Mouse (Mus musculus) gastrocnemius, adult 8-10 months (tissue): ENCODE measurements at regions not wholly inside any gene's neighbourhood (a gene's known extent, or its start where the extent isn't known, plus 50 kb on each side); places are given as distances from the start of the nearest gene placed in this dataset.

Experiments
- DNase-seq, 2 experiments: peaks; one replicate each; pipeline ENCODE4 v3.0.0; 2022; ENCODE audit warnings: low spot score in 2 of 2

DNA sequence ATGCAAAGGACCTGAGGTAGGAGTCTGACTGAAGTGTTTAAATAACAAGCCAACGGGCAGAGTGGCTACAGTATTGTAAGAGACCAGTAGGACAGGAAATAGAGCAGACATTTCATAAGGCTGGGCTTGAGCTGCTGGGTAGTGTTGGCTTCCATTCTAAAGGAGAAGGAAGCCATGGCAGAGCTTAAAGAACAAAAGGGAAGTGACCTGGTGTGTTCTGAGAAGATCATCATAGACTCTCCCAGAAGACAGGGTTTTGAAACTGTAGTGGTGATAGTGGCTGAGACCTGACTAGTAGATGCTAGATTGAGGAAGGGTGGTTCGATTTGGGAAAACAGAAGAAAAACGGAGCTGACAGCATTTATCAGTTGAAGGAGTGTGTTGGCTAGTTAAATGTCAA, 514.1 kb upstream of the Zfp462 start:
- no peak for DNase-seq

DNA sequence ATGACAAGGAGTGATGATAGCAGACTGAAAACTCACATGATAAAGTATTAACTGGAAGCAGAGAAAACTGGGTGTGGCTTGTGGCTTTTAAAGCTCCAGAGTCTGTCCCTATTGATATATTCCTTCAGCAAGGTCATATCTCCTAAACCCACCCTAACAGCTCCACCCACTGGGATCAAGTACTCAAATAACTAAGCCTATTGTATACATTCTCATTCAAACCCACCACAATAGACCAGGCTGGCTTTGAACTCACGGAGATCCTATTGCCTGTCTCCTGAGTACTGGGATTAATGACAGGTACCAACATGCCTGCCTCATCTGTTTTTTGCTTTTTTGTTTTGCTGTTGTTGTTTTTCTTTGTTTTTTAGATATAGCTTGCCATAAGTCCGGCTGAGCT, 484.3 kb upstream of the Zfp462 start:
- DNase-seq = no peak

DNA sequence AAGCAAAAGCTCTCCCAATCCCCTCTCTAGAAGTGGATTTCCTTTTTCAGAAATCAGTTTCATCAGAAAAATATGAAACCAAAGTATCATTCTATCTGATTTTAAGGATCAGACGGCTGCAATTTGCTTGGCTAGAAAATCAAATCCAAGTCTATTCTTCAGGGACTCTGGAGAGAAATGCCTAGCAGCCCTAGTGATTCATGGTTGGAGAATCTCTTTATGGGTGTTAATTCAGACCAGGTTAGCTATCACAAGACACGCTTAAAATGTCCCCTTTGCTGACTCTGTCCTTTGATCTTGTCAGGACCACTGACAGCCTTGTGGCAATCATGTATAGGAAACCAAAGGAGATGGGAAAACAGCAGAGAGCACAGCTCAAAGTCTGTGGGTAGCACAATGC, 475.7 kb upstream of the Zfp462 start:
- no peak for DNase-seq

DNA sequence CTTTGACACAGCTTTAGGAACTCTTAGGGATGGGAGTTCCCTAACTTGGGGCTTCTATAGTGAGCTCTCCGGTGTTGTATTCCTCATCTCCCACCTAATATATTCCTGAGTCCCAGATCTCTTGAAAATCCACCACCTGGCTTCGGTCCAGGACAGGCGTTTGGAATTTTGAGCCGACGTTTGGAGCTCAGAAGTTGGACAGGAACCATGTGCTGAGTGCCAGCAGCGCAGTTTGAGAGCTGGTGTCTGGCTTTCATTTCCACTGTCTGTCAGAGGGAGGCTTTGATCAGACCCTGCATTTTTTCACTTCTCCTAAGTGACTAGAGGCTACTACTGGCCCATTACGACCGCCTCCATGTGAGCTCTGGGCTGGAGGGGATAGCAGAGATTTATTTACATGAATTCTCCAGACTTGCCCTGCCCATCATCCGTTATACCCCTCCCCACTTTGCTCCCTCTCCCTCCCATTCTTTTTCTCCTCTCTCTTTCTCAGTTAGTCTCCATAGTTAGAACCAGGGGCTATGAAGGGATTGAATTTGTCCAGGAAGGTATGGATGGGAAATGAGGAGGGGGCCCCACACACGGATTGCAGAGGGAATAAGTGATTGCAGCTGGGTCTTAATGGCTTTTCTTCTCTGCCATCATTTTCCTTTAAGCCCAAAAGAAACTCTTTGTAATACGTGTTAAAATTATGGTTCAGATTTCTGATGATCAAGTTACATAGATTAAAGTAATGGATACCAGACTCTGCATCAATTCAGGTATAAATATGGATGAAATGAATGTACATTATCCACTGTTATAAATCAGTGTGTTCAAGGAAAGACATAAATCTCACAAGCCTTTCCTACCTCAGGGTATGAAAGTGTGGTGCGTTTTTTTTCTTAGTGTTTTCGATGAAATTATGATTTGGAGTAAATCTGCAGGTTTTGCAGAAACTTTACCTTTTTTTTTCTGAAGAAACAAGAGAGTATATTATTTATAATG, 474.5 kb upstream of the Zfp462 start:
- peak in 1 of 2 experiments; percentile 20 for DNase-seq

DNA sequence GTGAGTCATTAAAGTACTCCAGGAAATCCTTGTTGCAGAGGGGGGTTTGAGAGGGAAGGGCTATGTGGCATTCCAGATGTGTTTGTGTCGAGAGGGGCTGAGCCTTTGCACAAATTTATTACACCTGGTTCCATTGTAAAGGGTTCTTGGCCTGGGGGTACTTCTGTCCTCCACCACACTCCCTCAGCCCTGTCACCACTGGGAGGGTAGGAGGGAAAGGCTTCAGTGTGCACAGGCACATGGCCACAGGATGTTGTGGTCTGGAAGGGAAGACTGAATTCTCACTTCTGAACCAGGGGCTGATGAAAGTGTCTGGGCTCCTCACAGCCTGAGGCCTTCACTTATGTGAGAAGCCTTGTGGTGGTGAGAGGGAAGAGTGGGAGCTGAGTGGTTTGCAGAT, 473.8 kb upstream of the Zfp462 start:
- DNase-seq = no peak

DNA sequence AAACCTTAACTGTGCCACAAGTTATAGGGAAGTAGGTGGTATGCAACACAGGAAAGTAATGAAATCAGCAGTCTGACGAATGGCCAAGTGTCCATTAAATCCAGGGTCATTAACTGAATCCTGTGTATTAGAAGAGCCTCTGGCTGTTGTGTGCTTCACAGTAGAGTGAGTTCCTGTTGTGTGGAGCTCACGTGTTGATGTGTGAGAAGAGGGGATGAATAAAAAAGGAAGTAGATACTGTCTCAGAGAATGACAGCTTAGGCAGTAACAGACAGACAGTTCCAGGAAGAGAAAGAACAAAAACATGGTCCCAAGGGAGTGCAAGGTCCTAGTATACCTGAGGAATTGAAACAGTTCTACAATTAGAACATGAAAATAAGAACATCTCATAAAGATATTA, 463.1 kb upstream of the Zfp462 start:
- no peak for DNase-seq

DNA sequence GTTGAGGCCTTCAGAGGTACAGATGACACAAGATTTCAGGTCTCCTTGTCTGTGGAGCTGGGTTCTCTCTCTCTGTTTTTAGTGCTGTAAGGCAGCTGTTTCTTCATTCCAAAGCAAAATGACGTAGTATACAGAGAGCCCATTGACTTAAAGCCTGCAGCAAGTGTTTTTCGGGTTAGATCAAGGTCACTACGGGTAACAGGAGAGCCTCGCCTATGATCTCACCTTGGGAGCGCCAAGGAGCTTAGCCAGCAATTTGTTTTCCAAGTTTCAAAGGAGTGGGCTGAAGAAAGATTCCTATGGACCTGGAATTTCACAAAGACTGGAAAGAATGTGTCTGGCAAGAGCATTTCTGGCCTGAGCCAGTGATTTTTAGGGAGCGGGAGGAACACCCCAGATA, 451.8 kb upstream of the Zfp462 start:
- no peak for DNase-seq

DNA sequence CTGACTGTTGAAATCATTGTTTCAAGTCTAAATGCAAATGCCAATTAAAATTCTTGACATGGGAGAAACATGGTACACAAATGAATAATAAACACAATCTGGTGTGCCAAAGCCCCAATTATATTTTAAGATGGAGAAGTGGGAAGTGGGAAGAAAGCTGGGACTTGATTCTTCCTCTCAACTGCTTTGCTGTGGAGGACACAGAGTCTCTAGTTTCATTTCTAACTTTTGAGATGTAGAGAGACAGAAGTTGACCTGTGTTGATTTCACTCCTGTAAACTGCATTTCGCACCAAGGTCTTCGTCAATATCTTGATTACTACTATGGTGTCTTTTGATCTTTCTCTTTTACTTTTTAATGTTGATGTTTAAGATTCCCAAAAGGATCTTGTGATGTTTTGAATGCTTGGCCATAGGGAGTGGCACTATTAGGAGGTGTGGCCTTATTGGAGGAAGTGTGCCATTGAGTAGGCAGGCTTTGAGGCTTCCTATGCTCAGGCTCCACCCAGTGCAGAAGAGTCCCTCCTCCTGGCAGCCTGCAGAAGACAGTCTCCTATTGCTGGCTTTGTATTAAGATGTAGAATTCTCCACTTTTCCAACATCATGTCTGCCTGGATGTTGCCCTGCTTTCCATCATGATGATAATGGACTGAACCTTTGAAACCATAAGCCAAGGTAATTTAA, 447.4 kb upstream of the Zfp462 start:
- no peak for DNase-seq

DNA sequence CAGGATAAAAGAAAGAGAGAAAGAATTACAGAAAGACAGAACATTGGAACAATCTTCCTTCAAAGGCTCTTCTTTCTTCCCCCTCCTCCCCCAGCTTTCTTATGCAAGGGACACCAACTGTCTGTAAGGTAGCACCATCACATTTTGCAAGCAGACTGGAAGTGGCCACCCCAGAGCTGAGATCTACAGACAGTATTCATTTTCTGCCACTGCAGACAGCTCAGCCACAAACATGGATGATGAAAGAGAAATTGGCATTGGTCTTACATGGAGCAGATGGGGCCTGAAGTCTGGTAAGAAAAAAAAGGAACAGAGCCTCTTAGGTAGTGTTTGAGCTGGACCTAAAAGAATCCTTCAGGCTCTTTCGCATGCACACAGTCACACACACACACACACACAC, 428.9 kb upstream of the Zfp462 start:
- DNase-seq = no peak

DNA sequence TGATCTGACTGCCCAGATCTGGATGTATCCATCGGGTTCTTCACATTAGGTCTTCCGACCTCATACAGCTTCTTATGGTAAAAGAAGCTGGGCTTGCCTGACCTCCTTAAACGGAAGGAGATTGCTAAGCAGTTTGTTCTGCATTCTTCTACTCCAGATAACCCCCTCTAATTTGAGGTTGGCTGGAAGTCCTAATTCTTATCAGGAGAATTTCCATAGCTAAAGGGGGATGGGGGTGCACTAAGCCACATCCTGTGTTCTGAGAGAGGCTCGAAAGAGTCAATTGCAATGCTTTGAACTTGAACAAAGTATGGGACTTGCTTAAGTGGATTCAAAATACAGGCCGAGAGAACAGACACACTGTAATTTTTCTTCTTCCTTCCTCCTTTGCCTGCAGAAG, 421.6 kb upstream of the Zfp462 start:
- DNase-seq = no peak

DNA sequence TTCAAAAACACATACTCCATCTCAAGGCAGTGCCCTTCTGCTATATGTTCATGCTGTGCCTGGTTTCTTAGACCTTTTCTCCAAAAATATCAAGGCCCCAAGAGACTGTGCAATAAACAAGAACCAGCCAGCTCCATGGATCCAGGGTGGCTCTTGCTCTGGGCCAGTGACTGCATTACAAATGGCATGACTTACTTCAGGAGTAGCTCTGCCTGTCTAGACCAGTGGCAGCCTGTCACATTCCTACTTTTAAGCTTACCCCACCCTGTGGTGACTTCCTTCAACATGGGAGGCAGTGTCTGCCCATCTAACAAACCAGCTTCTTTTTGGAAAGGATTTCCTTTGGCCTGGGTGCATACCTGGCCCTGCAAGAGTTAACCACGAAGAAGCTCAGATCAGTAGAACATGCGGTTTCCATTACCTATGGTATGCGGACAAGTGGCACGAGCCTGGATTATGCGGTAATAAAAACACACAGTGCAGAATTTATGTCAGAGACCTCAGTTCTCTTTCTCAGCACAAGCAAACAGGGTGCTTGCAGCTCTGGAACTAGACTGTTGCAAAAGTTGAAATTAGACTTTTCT, 418.8 kb upstream of the Zfp462 start:
- no peak for DNase-seq

DNA sequence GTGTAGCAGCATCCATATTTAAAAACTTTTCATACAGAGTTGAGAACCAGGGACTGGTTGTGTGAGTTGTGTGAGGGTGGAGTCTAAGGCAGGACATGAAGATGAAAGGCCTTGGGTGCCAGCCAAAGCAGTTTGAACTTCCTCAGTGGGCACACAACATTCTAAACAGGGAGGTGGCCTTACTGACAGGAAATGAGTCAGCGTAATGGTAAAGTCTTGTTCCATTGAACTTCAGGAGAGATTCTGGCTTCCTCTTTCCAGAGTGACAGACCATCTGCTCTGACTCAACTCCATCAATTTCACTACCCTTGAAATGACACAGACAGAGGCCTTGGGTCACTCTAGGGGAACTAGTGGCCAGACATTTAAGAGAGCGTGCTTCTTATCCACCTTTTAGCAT, 417.2 kb upstream of the Zfp462 start:
- no peak for DNase-seq

DNA sequence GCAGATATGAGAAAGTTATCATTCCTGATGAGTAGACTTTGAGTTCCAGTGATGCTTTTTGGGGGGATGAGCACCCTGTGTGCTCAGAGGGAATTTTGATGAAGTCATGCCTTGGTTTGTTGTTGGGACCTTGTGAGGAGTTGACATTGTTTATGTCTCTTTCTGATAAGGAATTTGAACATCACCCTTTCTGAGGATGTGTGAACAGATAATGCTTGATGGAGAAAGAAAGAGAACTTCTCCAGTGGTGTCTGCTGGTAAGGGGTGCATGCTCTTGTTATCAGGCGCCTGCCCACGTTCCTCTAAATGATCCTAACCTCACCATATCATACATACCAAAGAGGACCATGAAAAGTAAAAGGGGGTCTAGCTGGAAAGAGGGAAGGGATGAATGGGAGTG, 413.1 kb upstream of the Zfp462 start:
- DNase-seq = no peak

DNA sequence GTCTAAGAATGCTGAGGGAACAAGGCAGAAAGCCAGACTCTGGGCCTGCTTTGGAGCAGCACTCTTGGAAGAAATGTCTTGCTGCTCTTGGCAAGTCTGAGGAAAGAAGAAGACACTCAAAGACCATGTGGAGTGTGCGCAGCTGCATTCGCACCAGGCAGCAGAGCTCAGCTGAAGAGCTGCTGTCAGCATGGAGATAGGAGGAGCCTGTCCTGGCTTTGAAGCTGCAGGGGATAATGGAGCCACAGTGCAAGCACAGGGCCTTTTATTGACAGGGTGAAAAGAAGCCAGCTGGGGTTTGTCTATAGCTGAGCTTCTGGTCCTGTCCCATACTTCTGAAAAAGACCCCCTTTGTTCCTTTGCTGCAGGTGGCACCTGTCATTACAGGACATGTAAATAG, 411.0 kb upstream of the Zfp462 start:
- DNase-seq = no peak

DNA sequence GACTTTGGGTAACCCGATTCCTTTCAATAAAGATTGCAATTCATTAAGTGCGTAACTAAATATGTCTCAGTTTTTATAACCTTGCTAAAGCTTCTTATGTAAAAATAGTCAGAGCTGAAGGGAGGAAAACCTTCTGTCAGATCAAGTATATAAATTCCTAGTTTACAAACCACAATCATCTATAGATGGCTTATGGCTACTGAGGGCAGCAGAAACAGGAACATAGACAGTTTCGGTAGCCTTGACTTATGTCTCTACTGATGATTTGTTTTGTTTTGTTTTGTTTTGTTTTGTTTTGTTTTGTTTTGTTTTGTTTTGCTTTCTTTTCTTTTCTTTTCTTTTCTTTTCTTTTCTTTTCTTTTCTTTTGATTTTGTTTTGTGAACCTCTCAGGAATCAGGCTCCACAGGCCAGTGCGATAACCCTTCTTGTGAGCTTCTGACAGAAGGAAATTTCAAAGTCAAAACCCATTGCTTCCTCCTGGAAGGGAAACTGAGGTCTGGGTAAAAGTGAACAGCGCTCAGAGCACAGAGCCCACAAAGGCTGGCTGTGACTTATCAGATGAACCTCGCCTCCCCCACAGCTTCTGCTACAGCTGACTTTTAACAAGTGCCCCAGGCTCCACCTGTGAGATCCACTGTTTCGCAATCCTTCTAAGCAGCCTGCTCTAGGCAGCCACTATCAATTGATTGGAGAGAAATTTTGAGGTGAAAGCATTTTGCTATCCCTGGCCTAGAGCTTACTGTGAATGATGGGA, 391.8 kb upstream of the Zfp462 start:
- no peak for DNase-seq

DNA sequence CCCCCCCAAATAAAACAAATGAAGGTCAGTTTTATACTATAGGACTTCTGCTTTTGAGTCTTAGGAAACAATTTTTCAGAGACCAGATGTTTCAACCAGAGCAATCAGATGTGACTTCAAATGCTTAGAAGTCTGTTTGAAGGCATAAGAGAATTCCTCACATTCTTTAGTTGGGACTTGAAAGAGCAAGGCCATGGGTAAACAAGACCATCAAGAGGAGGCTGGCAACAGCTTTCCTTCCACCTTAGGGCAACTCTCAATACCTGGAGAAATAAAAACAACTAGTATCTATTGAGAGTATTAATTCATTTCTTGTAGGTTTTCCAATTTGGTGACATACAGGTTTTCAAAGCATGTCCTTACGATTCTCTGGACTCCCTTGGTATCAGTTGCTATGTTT, 381.8 kb upstream of the Zfp462 start:
- no peak for DNase-seq

DNA sequence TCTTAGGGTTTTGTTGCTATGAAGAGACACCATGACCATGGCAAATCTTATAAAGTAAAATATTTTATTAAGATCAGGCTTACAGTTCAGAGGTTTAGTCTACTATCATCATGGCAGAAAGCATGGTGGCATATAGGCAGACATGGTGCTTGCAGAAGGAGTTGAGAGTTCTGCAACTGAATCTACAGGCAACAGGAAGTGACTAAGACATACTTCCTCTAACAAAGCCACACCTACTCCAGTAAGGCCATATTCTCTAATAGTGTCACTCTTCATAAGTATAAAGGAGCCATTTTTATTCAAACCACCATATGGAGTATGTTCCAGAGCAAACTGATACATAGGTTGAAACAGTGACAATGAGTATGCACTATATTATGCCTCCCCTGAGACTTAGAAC, 371.7 kb upstream of the Zfp462 start:
- DNase-seq = no peak

DNA sequence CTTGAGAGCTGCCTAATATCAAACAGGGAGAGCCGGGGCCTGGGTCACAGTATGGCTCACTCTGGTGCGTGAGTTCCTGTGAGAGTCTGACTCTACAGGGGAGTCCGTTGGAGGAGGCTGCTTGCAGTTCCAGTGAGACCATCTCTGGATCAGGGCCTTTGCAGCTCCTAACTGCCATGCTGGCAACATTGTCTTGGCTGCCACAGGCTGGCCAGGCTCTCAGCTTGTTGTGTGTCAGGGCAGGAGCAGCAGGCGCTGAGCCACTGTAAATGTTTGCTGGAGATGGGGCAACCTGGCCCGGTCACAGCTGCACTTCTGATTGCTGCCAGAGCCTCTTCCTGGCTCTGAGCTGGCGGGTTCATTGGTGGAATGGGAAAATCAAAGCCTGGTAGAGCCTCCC, 357.7 kb upstream of the Zfp462 start:
- DNase-seq = peak; percentile 4 to 49

DNA sequence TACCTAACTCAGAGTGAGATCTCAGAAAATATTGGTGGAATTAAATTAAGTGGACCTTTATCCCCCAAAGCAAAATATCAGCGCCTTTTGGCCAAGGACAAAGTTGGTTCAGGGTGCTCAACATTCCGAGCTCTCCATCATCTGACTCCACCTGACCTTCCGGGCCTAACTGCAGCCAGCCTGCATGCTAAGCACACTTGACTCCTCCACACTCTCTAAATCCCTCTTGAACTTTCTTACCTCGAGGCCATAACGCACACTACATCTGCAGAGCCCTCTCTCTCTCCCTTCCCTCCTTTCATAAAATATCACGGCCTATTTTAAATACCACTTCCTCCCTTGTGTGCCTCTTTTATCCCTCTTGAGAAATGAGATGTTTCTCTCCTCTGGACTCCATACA, 356.1 kb upstream of the Zfp462 start:
- no peak for DNase-seq

DNA sequence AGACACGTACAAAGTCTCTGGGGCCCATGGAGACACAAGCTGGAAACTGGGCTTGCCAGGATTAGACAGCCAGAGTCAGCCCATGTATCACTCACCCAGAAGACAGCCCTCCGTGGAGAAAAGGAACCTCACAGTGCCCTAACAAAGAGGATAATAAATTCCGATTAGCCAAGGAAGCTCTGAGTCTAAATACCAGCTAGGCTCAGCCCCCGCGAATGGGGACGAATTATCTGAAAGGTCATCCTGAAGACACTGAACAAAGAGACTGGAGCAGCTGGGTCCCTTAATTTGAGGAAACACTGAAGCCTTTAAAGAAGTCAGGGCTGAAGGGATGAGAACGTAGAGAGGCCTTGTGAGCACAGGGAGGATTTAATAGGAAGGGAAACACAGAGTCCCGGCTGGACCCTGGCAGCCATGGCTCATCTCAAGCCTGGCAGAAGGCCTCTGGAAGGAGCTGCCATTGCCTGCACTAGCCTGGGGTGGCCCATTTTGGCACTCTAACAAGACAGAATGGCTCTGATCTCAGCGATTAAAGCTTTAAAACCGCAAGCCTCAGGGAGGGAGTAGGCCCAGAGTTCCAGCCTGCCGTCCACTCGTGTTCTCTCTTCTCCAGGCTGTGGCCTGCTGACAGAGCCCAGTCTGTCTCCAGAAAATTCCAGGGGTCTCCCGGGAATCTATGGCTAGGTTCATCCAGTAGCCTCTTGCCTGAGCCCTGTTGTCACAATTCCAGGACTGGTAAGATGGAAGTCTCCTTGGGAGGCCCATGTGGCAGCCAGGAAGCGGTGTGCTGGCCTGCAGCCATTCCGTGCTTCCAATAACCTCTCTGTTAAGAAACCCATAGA, 343.0 kb upstream of the Zfp462 start:
- peak in 1 of 2 experiments; percentile 17 for DNase-seq
